Mouse (Mus musculus) small intestine, adult 10 weeks (tissue): ENCODE data around the gene Map3k7cl. TPM values are rescaled to one million over a fixed set of nuclear protein-coding genes. Genes with fewer than 3 reads are reported as not detected.

Experiments used
- polyA plus RNA-seq: library from polyadenylated mRNA; stranded (reverse); fragments of 350-450 nt; fragmentation: Illumina TruSeq; extraction: RNeasy Lipid Tissue Mini Kit (QIAGEN cat#74804); gene quantifications from one replicate; pipeline ENCODE4 v1.2.3, GENCODE M21; 2014; ENCODE audit warnings: low replicate concordance

The Map3k7cl gene
- 0.85 TPM for polyA plus RNA-seq

GRCm38 (mm10) chr16:87552907-87553691, at the start of gene Map3k7cl:
Gene Map3k7cl (plus strand): TSS chr16:87553330.

Other genes with a start within 250 kb of the Map3k7cl start
- 8.3 TPM for gene N6amt1, start 199.1 kb upstream of the Map3k7cl start, polyA plus RNA-seq
- gene Ltn1, start 120.7 kb upstream of the Map3k7cl start, polyA plus RNA-seq = 29.7 TPM
- gene Rwdd2b, start 112.8 kb upstream of the Map3k7cl start, polyA plus RNA-seq = 54.8 TPM
- 216 TPM for gene Usp16, start 98.6 kb upstream of the Map3k7cl start, polyA plus RNA-seq
- 253 TPM for gene Cct8, start 57.5 kb upstream of the Map3k7cl start, polyA plus RNA-seq
- 76.1 TPM for gene Bach1, start 145.6 kb downstream of the Map3k7cl start, polyA plus RNA-seq